In genomic region chr6:28800976-28801375, GRCm38 (mm10) we compare ENCODE assay signal across 14 mouse cellular contexts. TPM values are rescaled to one million over a fixed set of nuclear protein-coding genes. Genes with fewer than 3 reads are reported as not detected.
A peak's percentile ranks its signal among the peaks of the same experiment; 100 is the strongest.
DNase-seq lines count a peak whose midpoint lies in the region; ATAC-seq and TF ChIP-seq lines count a peak whose summit lies in the region.
"Had no signal": no experiment of that assay in that cellular context is flagged by ENCODE, and none has a peak within 500 bp of the region (broad histone marks: within the 10 kb centered on the region; RNA-seq: fewer than 3 reads in every experiment).

No protein-coding gene starts in this region.

- TF ChIP-seq CTCF in forebrain, postnatal 0 days (IDR thresholded peaks at IDR 0.05; ENCODE audit: low read depth): no peak
- TF ChIP-seq CTCF in gastrocnemius, adult 2 months (IDR thresholded peaks at IDR 0.05): no peak

- no peak overlapping the region for H3K4me2 ChIP-seq in forebrain, embryonic 14.5 days (ENCODE audit: low read length)
- H3K4me2 ChIP-seq in neural tube, embryonic 14.5 days (ENCODE audit: low read depth, low read length): no peak overlapping the region
- H3K4me2 ChIP-seq in forebrain, postnatal 0 days (ENCODE audit: low read depth): no peak overlapping the region
- H3K4me2 ChIP-seq in midbrain, embryonic 14.5 days (ENCODE audit: low read length): no peak overlapping the region
- H3K4me2 ChIP-seq: lung, embryonic 15.5 days had no signal

- peaks cover under 1% of the 10 kb centered on the region for H3K4me1 ChIP-seq in forebrain, embryonic 14.5 days (ENCODE audit: control insufficient read depth, insufficient read depth, low read length)
- H3K4me1 ChIP-seq in forebrain, embryonic 10.5 days: peaks cover 6% of the 10 kb centered on the region
- no peaks in the 10 kb centered on the region for H3K4me1 ChIP-seq in neural tube, embryonic 14.5 days (ENCODE audit: control insufficient read depth, insufficient read depth, low read length)
- 0 out of 2 replicates have a peak, but pooled peaks cover 2% of the 10 kb centered on the region for H3K4me1 ChIP-seq in forebrain, postnatal 0 days (ENCODE audit: insufficient read depth)
- H3K4me1 ChIP-seq in midbrain, embryonic 14.5 days (ENCODE audit: control insufficient read depth, insufficient read depth, low read length): peaks cover under 1% of the 10 kb centered on the region; the same call in 1 of the 2 replicates
- H3K4me1 ChIP-seq: lung, embryonic 15.5 days had no signal

- 84% methylated on average over 3 of the region's 3 CpGs for WGBS in forebrain, embryonic 14.5 days
- WGBS in forebrain, embryonic 10.5 days: 89% methylated on average over 3 of the region's 3 CpGs
- WGBS in neural tube, embryonic 14.5 days: 83% methylated on average over 3 of the region's 3 CpGs
- 80% methylated on average over 3 of the region's 3 CpGs for WGBS in forebrain, postnatal 0 days
- WGBS in midbrain, embryonic 14.5 days: 89% methylated on average over 3 of the region's 3 CpGs

- no peaks in the 10 kb centered on the region for H3K27me3 ChIP-seq in forebrain, embryonic 14.5 days (replicated peaks; ENCODE audit: control insufficient read depth, insufficient read depth, low read length)
- H3K27me3 ChIP-seq in forebrain, embryonic 10.5 days (ENCODE audit: poor library complexity, severe bottlenecking): no peaks in the 10 kb centered on the region
- no peaks in the 10 kb centered on the region for H3K27me3 ChIP-seq in neural tube, embryonic 14.5 days (ENCODE audit: control insufficient read depth, insufficient read depth, low read length)
- no peaks in the 10 kb centered on the region for H3K27me3 ChIP-seq in forebrain, postnatal 0 days (ENCODE audit: insufficient read depth, low read length)
- H3K27me3 ChIP-seq in midbrain, embryonic 14.5 days (ENCODE audit: control insufficient read depth, insufficient read depth, low read length): no peaks in the 10 kb centered on the region
- H3K27me3 ChIP-seq: lung, embryonic 15.5 days had no signal

- DNase-seq in forebrain, embryonic 14.5 days (ENCODE audit: low spot score): peak; percentile 42
- no peak for DNase-seq in forebrain, embryonic 10.5 days (ENCODE audit: extremely low spot score, low spot score)
- no peak for DNase-seq in neural tube, embryonic 10.5 days (ENCODE audit: extremely low spot score, low spot score)
- DNase-seq in forebrain, postnatal 0 days: no peak
- no peak for DNase-seq in midbrain, embryonic 14.5 days
- no peak for DNase-seq in gastrocnemius, adult 2 months
- DNase-seq in adrenal gland, postnatal 4 days (ENCODE audit: low spot score in 2 of 2): no peak
- DNase-seq: adrenal gland, postnatal 10 days; kidney, adult 11 months; liver; thymus, adult 2 months had no signal

- H3K9me3 ChIP-seq in forebrain, embryonic 14.5 days (replicated peaks; ENCODE audit: control insufficient read depth, low read length): no peaks in the 10 kb centered on the region
- no peaks in the 10 kb centered on the region for H3K9me3 ChIP-seq in forebrain, embryonic 10.5 days
- H3K9me3 ChIP-seq in neural tube, embryonic 14.5 days (ENCODE audit: control insufficient read depth, low read length): no peaks in the 10 kb centered on the region
- H3K9me3 ChIP-seq in forebrain, postnatal 0 days (ENCODE audit: low read length): no peaks in the 10 kb centered on the region
- H3K9me3 ChIP-seq in midbrain, embryonic 14.5 days (ENCODE audit: control insufficient read depth, low read length): no peaks in the 10 kb centered on the region
- H3K9me3 ChIP-seq: lung, embryonic 15.5 days had no signal

- peak; percentile 75; the same call in 1 of the 2 replicates for ATAC-seq in forebrain, embryonic 14.5 days
- ATAC-seq in neural tube, embryonic 14.5 days (ENCODE audit: low read depth): peak; percentile 29; the same call in 1 of the 2 replicates
- peak; percentile 90 for ATAC-seq in forebrain, postnatal 0 days
- no peak for ATAC-seq in midbrain, embryonic 14.5 days (ENCODE audit: low FRiP score, low TSS enrichment)

- intact Hi-C loops in gastrocnemius, adult 2 months (cut with DNase I): no loop called here

- H3K27ac ChIP-seq in forebrain, embryonic 14.5 days (ENCODE audit: low read depth, low read length): no peak overlapping the region
- H3K27ac ChIP-seq in forebrain, embryonic 10.5 days: no peak overlapping the region
- no peak overlapping the region for H3K27ac ChIP-seq in neural tube, embryonic 14.5 days (ENCODE audit: low read depth, low read length)
- H3K27ac ChIP-seq in forebrain, postnatal 0 days (ENCODE audit: low read depth, low read length): no peak overlapping the region
- H3K27ac ChIP-seq in midbrain, embryonic 14.5 days (replicated peaks; ENCODE audit: low read depth, low read length): no peak overlapping the region
- H3K27ac ChIP-seq in gastrocnemius, adult 2 months: no peak overlapping the region
- H3K27ac ChIP-seq: lung, embryonic 15.5 days had no signal

- no peaks in the 10 kb centered on the region for H3K36me3 ChIP-seq in forebrain, embryonic 14.5 days (ENCODE audit: control insufficient read depth, insufficient read depth, low read length)
- peaks cover 23% of the 10 kb centered on the region for H3K36me3 ChIP-seq in forebrain, embryonic 10.5 days (replicated peaks)
- peaks cover 2% of the 10 kb centered on the region; the same call in 1 of the 2 replicates for H3K36me3 ChIP-seq in neural tube, embryonic 14.5 days (ENCODE audit: control insufficient read depth, insufficient read depth, low read length)
- H3K36me3 ChIP-seq in forebrain, postnatal 0 days (ENCODE audit: insufficient read depth): no peaks in the 10 kb centered on the region
- H3K36me3 ChIP-seq in midbrain, embryonic 14.5 days (ENCODE audit: control insufficient read depth, insufficient read depth, low read length): 0 out of 2 replicates have a peak, but pooled peaks cover 2% of the 10 kb centered on the region

- no peak overlapping the region for H3K4me3 ChIP-seq in forebrain, embryonic 14.5 days (ENCODE audit: low read depth, low read length)
- H3K4me3 ChIP-seq in forebrain, embryonic 10.5 days: no peak overlapping the region
- no peak overlapping the region for H3K4me3 ChIP-seq in neural tube, embryonic 14.5 days (ENCODE audit: low read depth, low read length)
- no peak overlapping the region for H3K4me3 ChIP-seq in forebrain, postnatal 0 days (ENCODE audit: low read depth, low read length)
- H3K4me3 ChIP-seq in midbrain, embryonic 14.5 days (replicated peaks; ENCODE audit: low read depth, low read length): no peak overlapping the region
- H3K4me3 ChIP-seq in gastrocnemius, adult 2 months: no peak overlapping the region
- H3K4me3 ChIP-seq: lung, embryonic 15.5 days had no signal

- H3K9ac ChIP-seq in forebrain, embryonic 14.5 days (ENCODE audit: low read length): no peak overlapping the region
- no peak overlapping the region for H3K9ac ChIP-seq in neural tube, embryonic 14.5 days (replicated peaks; ENCODE audit: low read depth, low read length)
- no peak overlapping the region for H3K9ac ChIP-seq in forebrain, postnatal 0 days
- H3K9ac ChIP-seq in midbrain, embryonic 14.5 days (replicated peaks; ENCODE audit: low read length): no peak overlapping the region
- H3K9ac ChIP-seq: lung, embryonic 15.5 days had no signal

RNA-seq across cellular contexts. Expression of gene Lrrc4, which starts 30.6 kb away (rescaled TPM):
- polyA plus RNA-seq in forebrain, embryonic 14.5 days (2014; fragmentation: Nextera tagmentation; extraction: Ambion mirVana): 5.8 and 7.6 TPM in 2 replicates
- polyA plus RNA-seq in forebrain, embryonic 10.5 days (2016; fragmentation: Nextera tagmentation; extraction: Ambion mirVana): 1.8 and 2.0 TPM in 2 replicates
- 9.7 and 11.5 TPM in 2 replicates for polyA plus RNA-seq in neural tube, embryonic 14.5 days (2014; fragmentation: Nextera tagmentation; extraction: Ambion mirVana)
- 32.9 and 37.1 TPM in 2 replicates for total RNA-seq in forebrain, postnatal 0 days (2014; rRNA removed)
- 4.0 and 5.4 TPM in 2 replicates for polyA plus RNA-seq in forebrain, postnatal 0 days (2015; fragmentation: Nextera tagmentation; extraction: Ambion mirVana)
- 7.5 and 8.3 TPM in 2 replicates for polyA plus RNA-seq in midbrain, embryonic 14.5 days (2014; fragmentation: Nextera tagmentation; extraction: Ambion mirVana)
- total RNA-seq in gastrocnemius, adult 2 months (2021): under 1 TPM; 0.33 to 0.54 TPM
- 1 to 10 TPM; 6.4 to 7.0 TPM for total RNA-seq in adrenal gland, postnatal 4 days (2021)
- total RNA-seq: hematopoietic stem cell, adult 5-6 weeks had no signal
